Mouse (Mus musculus) G1E (cell line): Measurements from ENCODE around the gene H2afy2. TPM values are rescaled to one million over a fixed set of nuclear protein-coding genes. Genes with fewer than 3 reads are reported as not detected.

Experiments used
- ATAC-seq: 2 replicates; pipeline ENCODE4 v1.8.0; 2016; ENCODE audit warnings: mild to moderate bottlenecking; ENCODE audit not compliant: insufficient number of reproducible peaks, poor library complexity, low FRiP score, severe bottlenecking; ENCODE audit errors: extremely low read depth
- DNase-seq: peaks from one replicate; pipeline ENCODE4 v3.0.0; 2012; ENCODE audit warnings: low spot score
- H3K27me3 ChIP-seq: 2 replicates; pipeline ENCODE4 v1.6.1; 2012; ENCODE audit warnings: mild to moderate bottlenecking, low read length, inconsistent platforms; ENCODE audit not compliant: insufficient read depth
- H3K36me3 ChIP-seq: replicated peaks from 2 replicates; pipeline ENCODE3; 2012; ENCODE audit warnings: mild to moderate bottlenecking, inconsistent platforms
- H3K4me1 ChIP-seq: 2 replicates; pipeline ENCODE4 v1.6.1; 2012; ENCODE audit warnings: low read depth, low read length, inconsistent platforms, mixed read lengths; ENCODE audit not compliant: insufficient read depth
- H3K4me3 ChIP-seq: 2 replicates; pipeline ENCODE4 v1.5.1; 2012; ENCODE audit warnings: low read depth, mild to moderate bottlenecking, inconsistent platforms, low read length, moderate library complexity, mixed read lengths
- H3K9me3 ChIP-seq: replicated peaks from 2 replicates; pipeline ENCODE4 v1.6.1; 2012; ENCODE audit warnings: inconsistent platforms
- CTCF ChIP-seq: IDR thresholded peaks from 2 replicates; pipeline ENCODE4 v1.5.1; 2012; ENCODE audit warnings: low read depth, low read length, inconsistent platforms, mixed read lengths
- GATA1 ChIP-seq: IDR thresholded peaks from 2 replicates; pipeline ENCODE4 v1.6.1; 2012; ENCODE audit warnings: borderline replicate concordance, low read length, inconsistent platforms, mixed read lengths
- GATA2 ChIP-seq: IDR thresholded peaks from 2 replicates; pipeline ENCODE4 v1.6.1; 2012; ENCODE audit warnings: low read depth, low read length, inconsistent platforms, borderline replicate concordance
- POLR2AphosphoS5 ChIP-seq: IDR thresholded peaks from 2 replicates; pipeline ENCODE4 v1.6.1; 2012; ENCODE audit warnings: low read depth, low read length, inconsistent platforms; ENCODE audit not compliant: insufficient replicate concordance
- TAL1 ChIP-seq: conservative IDR thresholded peaks from 2 replicates; pipeline ENCODE4 v1.6.1; 2012; ENCODE audit warnings: low read depth, low read length, inconsistent platforms, mixed read lengths
- polyA plus RNA-seq: library from polyadenylated mRNA; stranded (reverse); fragments of >175 nt; gene quantifications from 2 replicates; pipeline ENCODE4 v1.2.3, GENCODE M21; 2012
- total RNA-seq, 2 experiments: library from RNA; stranded (forward) in 1 of 2; stranded (reverse) in 1 of 2; fragments of 200-1000 nt in 1 of 2; fragments of >200 nt in 1 of 2; fragmentation: Nextera tagmentation in 1 of 2; gene quantifications; 2 replicates each; pipeline ENCODE4 v1.2.3; 2014 to 2017

H2afy2 gene
- total and polyA plus RNA-seq, 3 experiments, result 0.05 TPM; not detected in 2

DNA sequence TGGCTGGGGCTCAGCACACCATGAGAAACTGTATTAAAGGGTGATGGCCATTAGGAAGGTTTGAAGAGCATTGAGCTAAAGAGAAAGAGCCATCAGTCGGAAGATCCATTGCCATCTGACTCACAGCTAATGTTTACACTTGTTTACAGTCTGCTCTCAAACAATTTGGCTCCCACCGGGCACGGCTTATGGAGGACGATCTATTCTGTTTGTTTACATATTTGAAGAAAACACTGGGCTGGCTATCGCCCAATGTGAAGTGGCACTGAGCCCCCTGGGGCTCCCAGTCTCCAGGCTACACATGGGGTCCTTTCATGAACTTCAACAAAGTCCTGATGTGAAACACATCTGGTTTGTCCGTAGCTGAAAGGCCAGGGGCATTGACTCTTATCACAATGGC lies 17.1 kb downstream of the H2afy2 start:
- no peak for DNase-seq
- Histone ChIP-seq H3K36me3 (no peaks in the 10 kb centered on the region), H3K4me3 (no peak overlapping the region), H3K4me1 (no peaks in the 10 kb centered on the region), H3K9me3 (no peaks in the 10 kb centered on the region), H3K27me3 (no peaks in the 10 kb centered on the region)
- TF ChIP-seq POLR2AphosphoS5, result no peak
- no peak for TF ChIP-seq GATA2
- no peak for TF ChIP-seq GATA1
- no peak for TF ChIP-seq CTCF
- TF ChIP-seq TAL1, result no peak
- no peak for ATAC-seq

DNA sequence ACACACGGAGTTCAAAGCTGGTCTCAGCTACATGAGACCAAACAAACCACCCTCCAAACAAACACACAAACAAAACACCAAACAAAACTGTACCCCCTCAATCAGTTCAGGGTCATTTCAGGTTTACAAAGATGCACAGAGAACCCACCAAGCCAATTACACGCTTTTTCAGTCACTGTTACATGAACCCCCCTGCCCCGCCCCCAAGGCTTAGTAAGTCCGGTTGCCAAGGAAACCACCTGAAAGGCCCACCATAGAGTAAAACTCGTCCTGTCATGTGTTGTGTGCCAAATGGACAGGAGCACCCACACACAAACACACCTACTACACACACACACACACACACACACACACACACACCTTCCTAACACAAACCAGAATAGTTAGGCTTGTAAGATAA lies 18.4 kb downstream of the H2afy2 start:
- no peak for DNase-seq
- Histone ChIP-seq H3K27me3 (no peaks in the 10 kb centered on the region), H3K9me3 (no peaks in the 10 kb centered on the region), H3K4me3 (no peak overlapping the region), H3K36me3 (no peaks in the 10 kb centered on the region), H3K4me1 (no peaks in the 10 kb centered on the region)
- TF ChIP-seq GATA1, result no peak
- no peak for TF ChIP-seq GATA2
- no peak for ATAC-seq

GRCm38 (mm10) chr10:61764689-61765088 lies 19.3 kb downstream of the H2afy2 start:
- no peaks in the 10 kb centered on the region for H3K9me3 ChIP-seq

DNA sequence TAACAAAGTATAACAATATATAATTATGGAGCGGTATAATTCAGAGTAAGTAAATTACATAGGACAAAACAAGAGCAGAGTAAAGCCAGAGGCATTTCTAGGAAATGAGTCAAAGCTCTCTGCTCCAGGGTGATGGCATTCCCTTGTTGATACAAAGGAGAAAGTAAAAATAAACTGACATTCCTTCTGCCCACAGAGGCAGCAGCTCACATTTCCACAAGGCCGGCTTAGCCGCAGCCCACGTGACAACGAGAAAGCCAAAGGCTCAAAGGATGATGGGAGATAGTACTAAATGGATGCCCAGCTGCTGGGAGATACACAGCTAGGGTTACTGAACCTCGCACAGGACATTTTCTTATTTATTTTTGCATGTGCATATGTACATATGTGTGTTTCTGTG lies 24.1 kb downstream of the H2afy2 start:
- DNase-seq, result no peak
- Histone ChIP-seq H3K27me3 (no peaks in the 10 kb centered on the region), H3K36me3 (no peaks in the 10 kb centered on the region), H3K4me1 (no peaks in the 10 kb centered on the region), H3K4me3 (no peak overlapping the region), H3K9me3 (no peaks in the 10 kb centered on the region)
- no peak for TF ChIP-seq POLR2AphosphoS5
- TF ChIP-seq GATA2, result no peak
- no peak for TF ChIP-seq TAL1
- TF ChIP-seq GATA1, result no peak
- TF ChIP-seq CTCF, result no peak
- ATAC-seq, result no peak

More at GRCm38 (mm10) chr10:61764689-61765088, 19.3 kb downstream of the H2afy2 start:
- Histone ChIP-seq H3K27me3 (no peaks in the 10 kb centered on the region), H3K4me1 (no peaks in the 10 kb centered on the region), H3K36me3 (no peaks in the 10 kb centered on the region), H3K4me3 (no peak overlapping the region)
- ATAC-seq (no peak), DNase-seq (no peak)
- TF ChIP-seq POLR2AphosphoS5 (no peak), TAL1 (no peak), GATA1 (no peak), GATA2 (no peak), CTCF (no peak)

GRCm38 (mm10) chr10:61758904-61759303 lies 25.0 kb downstream of the H2afy2 start:
- Histone ChIP-seq H3K4me3 (no peak overlapping the region), H3K4me1 (no peaks in the 10 kb centered on the region), H3K36me3 (no peaks in the 10 kb centered on the region), H3K9me3 (no peaks in the 10 kb centered on the region), H3K27me3 (no peaks in the 10 kb centered on the region)
- no peak for TF ChIP-seq TAL1
- TF ChIP-seq CTCF, result no peak
- TF ChIP-seq GATA1, result no peak
- TF ChIP-seq POLR2AphosphoS5, result no peak
- no peak for TF ChIP-seq GATA2
- DNase-seq (no peak), ATAC-seq (no peak)

DNA sequence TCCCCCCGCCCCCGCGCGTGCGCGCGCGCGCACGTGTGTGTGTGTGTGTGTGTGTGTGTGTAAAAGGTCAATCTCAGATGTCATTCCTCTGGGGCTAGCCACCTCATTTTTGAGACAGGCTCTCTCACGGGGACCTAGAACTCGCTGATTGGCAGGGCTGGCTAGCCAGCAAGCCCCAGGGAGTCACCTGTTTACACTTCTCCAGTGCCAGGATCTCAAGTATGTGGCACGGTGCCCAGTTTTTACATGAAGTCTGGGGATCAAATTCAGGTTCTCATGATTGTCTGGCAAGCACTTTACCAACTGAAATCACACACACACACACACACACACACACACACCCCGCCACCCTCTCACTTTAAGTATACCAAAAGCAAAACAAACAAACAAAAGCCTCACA lies 26.9 kb downstream of the H2afy2 start:
- TF ChIP-seq TAL1 (no peak), GATA2 (no peak), CTCF (no peak), POLR2AphosphoS5 (no peak), GATA1 (no peak)
- Histone ChIP-seq H3K4me3 (no peak overlapping the region), H3K27me3 (no peaks in the 10 kb centered on the region), H3K9me3 (no peaks in the 10 kb centered on the region), H3K36me3 (no peaks in the 10 kb centered on the region), H3K4me1 (no peaks in the 10 kb centered on the region)
- no peak for ATAC-seq
- no peak for DNase-seq

DNA sequence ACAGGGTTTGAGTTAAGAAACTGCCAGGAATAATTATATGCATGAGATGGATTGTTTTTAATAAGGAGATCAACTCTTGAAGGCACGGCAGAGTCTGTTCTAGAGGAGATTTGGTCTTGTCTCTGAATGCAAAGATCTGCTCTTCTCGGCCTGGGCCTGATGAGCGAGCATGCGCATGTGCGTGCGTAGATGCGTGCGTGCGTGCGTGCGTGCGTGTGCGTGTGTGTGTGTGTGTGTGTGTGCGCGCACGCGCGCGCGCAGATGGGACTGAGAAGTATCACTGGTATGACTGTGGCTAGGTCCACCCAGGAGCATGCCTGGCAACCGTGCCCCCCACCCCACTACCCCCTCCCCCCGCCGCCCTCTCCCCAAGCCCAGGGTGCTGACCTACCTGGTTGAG lies 30.9 kb downstream of the H2afy2 start:
- DNase-seq (no peak), ATAC-seq (no peak)
- Histone ChIP-seq H3K27me3 (no peaks in the 10 kb centered on the region), H3K4me3 (no peak overlapping the region), H3K9me3 (no peaks in the 10 kb centered on the region), H3K36me3 (no peaks in the 10 kb centered on the region), H3K4me1 (no peaks in the 10 kb centered on the region)
- TF ChIP-seq TAL1 (no peak), CTCF (no peak), POLR2AphosphoS5 (no peak), GATA1 (no peak), GATA2 (no peak)
